Mouse (Mus musculus): Measurements from ENCODE around the gene Gm4131.

- TF ChIP-seq CTCF (IDR thresholded peaks at IDR 0.05; ENCODE audit: insufficient read depth, low read depth, low read length) = no peak
- TF ChIP-seq POLR2A (IDR thresholded peaks at IDR 0.05; ENCODE audit: insufficient read depth, low read depth, low read length) = no peak
Measured at GRCm38 (mm10) chr14:62585338-62585737, 18.6 kb upstream of the Gm4131 start.
